In the genomic region with DNA sequence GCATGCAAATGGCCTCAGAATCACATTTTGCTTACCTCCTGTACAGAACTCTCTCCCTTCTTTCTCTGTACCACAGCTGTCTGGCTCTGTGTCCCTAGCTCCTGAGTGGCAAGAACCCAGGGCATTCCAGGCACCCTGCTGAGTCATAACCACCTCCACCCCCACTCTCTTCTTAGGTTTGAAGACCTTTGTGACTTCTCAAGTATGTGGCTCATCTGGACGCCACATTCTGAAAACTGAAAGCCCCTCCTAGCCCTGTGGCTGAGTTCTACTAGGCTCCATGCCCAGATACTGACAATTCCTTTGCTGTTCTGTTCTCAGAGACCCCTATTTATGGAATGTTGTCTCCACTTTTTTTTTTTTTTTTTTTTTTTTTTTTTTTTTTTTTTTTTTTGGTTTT, we compare ENCODE assay signal across 13 mouse cellular contexts.
DNase-seq lines count a peak whose midpoint lies in the region; ATAC-seq and TF ChIP-seq lines count a peak whose summit lies in the region.
"Had no signal": no experiment of that assay in that cellular context is flagged by ENCODE, and none has a peak within 500 bp of the region (broad histone marks: within the 10 kb centered on the region; RNA-seq: fewer than 3 reads in every experiment).

No protein-coding gene starts in this region.

- no peak for ATAC-seq in kidney, postnatal 0 days (replicated peaks; ENCODE audit: low FRiP score, low read depth)
- no peak for ATAC-seq in hindbrain, embryonic 14.5 days (ENCODE audit: low FRiP score)

- no peaks in the 10 kb centered on the region for H3K27me3 ChIP-seq in kidney, postnatal 0 days (ENCODE audit: insufficient read depth, low read length)
- no peaks in the 10 kb centered on the region for H3K27me3 ChIP-seq in hindbrain, embryonic 14.5 days (ENCODE audit: control insufficient read depth, insufficient read depth, low read length)
- H3K27me3 ChIP-seq: heart, embryonic 15.5 days; liver, embryonic 15.5 days had no signal

- TF ChIP-seq CTCF in kidney, postnatal 0 days (IDR thresholded peaks at IDR 0.05; ENCODE audit: low read depth), result no peak
- TF ChIP-seq CTCF in bone marrow macrophage, adult 2 months (IDR thresholded peaks at IDR 0.05; ENCODE audit: low read depth, low read length), result no peak

- H3K4me3 ChIP-seq in kidney, postnatal 0 days (replicated peaks; ENCODE audit: low read depth, low read length), result no peak overlapping the region
- H3K4me3 ChIP-seq in ES-E14 (ENCODE audit: insufficient read depth in 1 of 2, low read depth in 1 of 2, low read length in 2 of 2, poor library complexity in 1 of 2, severe bottlenecking in 1 of 2), result no peak overlapping the region
- H3K4me3 ChIP-seq in bone marrow macrophage, adult 2 months (ENCODE audit: insufficient read depth, low read length), result no peak overlapping the region
- H3K4me3 ChIP-seq in hindbrain, embryonic 14.5 days (replicated peaks; ENCODE audit: low read length), result no peak overlapping the region
- H3K4me3 ChIP-seq: heart, embryonic 15.5 days; liver, embryonic 15.5 days had no signal

- no peak overlapping the region for H3K4me2 ChIP-seq in kidney, postnatal 0 days (ENCODE audit: low read length)
- H3K4me2 ChIP-seq in hindbrain, embryonic 14.5 days (replicated peaks), result no peak overlapping the region
- H3K4me2 ChIP-seq: heart, embryonic 15.5 days; liver, embryonic 15.5 days had no signal

- 91% methylated on average over 1 of the region's 1 CpGs for WGBS in kidney, postnatal 0 days
- WGBS in hindbrain, embryonic 14.5 days, result 43% methylated on average over 1 of the region's 1 CpGs

- in situ Hi-C loops in ES-E14 (cut with MboI; ENCODE audit: low sequenced_read_pairs in 2 of 2, unreplicated experiment in 2 of 2), result no loop called here

- H3K9me3 ChIP-seq in kidney, postnatal 0 days (replicated peaks; ENCODE audit: low read length), result no peaks in the 10 kb centered on the region
- H3K9me3 ChIP-seq in ES-E14 (ENCODE audit: control insufficient read depth, insufficient read depth, low read depth, low read length), result no peaks in the 10 kb centered on the region
- no peaks in the 10 kb centered on the region for H3K9me3 ChIP-seq in hindbrain, embryonic 14.5 days (ENCODE audit: control insufficient read depth, low read length)
- H3K9me3 ChIP-seq: heart, embryonic 15.5 days; liver, embryonic 15.5 days had no signal

- no peaks in the 10 kb centered on the region for H3K36me3 ChIP-seq in kidney, postnatal 0 days (ENCODE audit: insufficient read depth, low read length)
- no peaks in the 10 kb centered on the region for H3K36me3 ChIP-seq in ES-E14 (ENCODE audit: control insufficient read depth, insufficient read depth, low read length, poor library complexity, severe bottlenecking)
- no peaks in the 10 kb centered on the region for H3K36me3 ChIP-seq in hindbrain, embryonic 14.5 days (replicated peaks; ENCODE audit: control insufficient read depth, insufficient read depth)
- H3K36me3 ChIP-seq: heart, embryonic 15.5 days; liver, embryonic 15.5 days had no signal

- TF ChIP-seq POLR2A in bone marrow macrophage, adult 2 months (IDR thresholded peaks at IDR 0.05; ENCODE audit: borderline replicate concordance, low read depth, low read length), result no peak

- no peaks in the 10 kb centered on the region for H3K4me1 ChIP-seq in kidney, postnatal 0 days (replicated peaks; ENCODE audit: insufficient read depth, low read length)
- peaks cover 0 to 5% of the 10 kb centered on the region in 2 experiments; a peak in 2 of 4 replicates for H3K4me1 ChIP-seq in ES-E14 (ENCODE audit: control insufficient read depth in 2 of 2, insufficient read depth in 2 of 2, low read length in 2 of 2, poor library complexity in 1 of 2)
- H3K4me1 ChIP-seq in bone marrow macrophage, adult 2 months (ENCODE audit: control insufficient read depth, insufficient read depth, low read length), result peaks cover 17% of the 10 kb centered on the region
- H3K4me1 ChIP-seq in hindbrain, embryonic 14.5 days (replicated peaks; ENCODE audit: control insufficient read depth, insufficient read depth, low read length), result no peaks in the 10 kb centered on the region; the same call in 1 of the 2 replicates
- H3K4me1 ChIP-seq: heart, embryonic 15.5 days; liver, embryonic 15.5 days had no signal

- no peak overlapping the region for H3K9ac ChIP-seq in kidney, postnatal 0 days (ENCODE audit: low read depth, low read length)
- H3K9ac ChIP-seq in ES-E14 (ENCODE audit: insufficient read depth, low read depth, low read length, poor library complexity, severe bottlenecking), result no peak overlapping the region
- H3K9ac ChIP-seq in hindbrain, embryonic 14.5 days, result no peak overlapping the region
- H3K9ac ChIP-seq: heart, embryonic 15.5 days; liver, embryonic 15.5 days had no signal

- no peak overlapping the region for H3K27ac ChIP-seq in kidney, postnatal 0 days
- no peak overlapping the region for H3K27ac ChIP-seq in ES-E14 (ENCODE audit: insufficient read depth, low read depth, low read length, poor library complexity, severe bottlenecking)
- 0 out of 2 replicates have a peak overlapping the region, but pooled peaks have one; percentile 1 for H3K27ac ChIP-seq in bone marrow macrophage, adult 2 months (ENCODE audit: insufficient read depth, low read depth, low read length)
- H3K27ac ChIP-seq in hindbrain, embryonic 14.5 days, result no peak overlapping the region
- H3K27ac ChIP-seq: heart, embryonic 15.5 days; liver, embryonic 15.5 days had no signal

- DNase-seq in kidney, postnatal 0 days (ENCODE audit: low spot score), result peak; percentile 12
- no peak for DNase-seq in kidney, adult 18-20 months
- no peak for DNase-seq in ES-E14 (ENCODE audit: low read depth, low spot score)
- DNase-seq in induced T-regulatory cell, adult 2 months (ENCODE audit: low read depth), result peak; percentile 12
- DNase-seq in T-cell, adult 2 months (ENCODE audit: low spot score), result no peak
- no peak for DNase-seq in urinary bladder, postnatal 4 days (ENCODE audit: low spot score in 2 of 2)
- no peak for DNase-seq in hindbrain, embryonic 14.5 days (ENCODE audit: low spot score)
- DNase-seq: cerebellum, adult 11 months; kidney, adult 11 months; retina, postnatal 1 day had no signal

TF ChIP-seq in ES-E14, 5 proteins besides CTCF, POLR2A, EP300 and RAD21:
- TF ChIP-seq CHD2 (IDR thresholded peaks at IDR 0.05; ENCODE audit: low read depth, low read length), result no peak
- peak; percentile 91 for TF ChIP-seq ZNF384 (IDR thresholded peaks at IDR 0.05; ENCODE audit: low read depth, low read length)
- TF ChIP-seq MAFK (IDR thresholded peaks at IDR 0.05; ENCODE audit: insufficient read depth, low read depth, low read length), result no peak
- TF ChIP-seq HCFC1 (IDR thresholded peaks at IDR 0.05; ENCODE audit: borderline replicate concordance, insufficient read depth, low read length), result no peak
- TF ChIP-seq ZC3H11A (IDR thresholded peaks at IDR 0.05; ENCODE audit: borderline replicate concordance, low read depth, low read length), result no peak

Comparison
In these comparisons a context has a peak if more than half of its experiments do, and no peak if none do; other contexts are left out.
1. DNase-seq: peak in kidney, postnatal 0 days (single experiment) and induced T-regulatory cell, adult 2 months (single experiment); none in kidney, adult 18-20 months (single experiment), ES-E14 (single experiment), T-cell, adult 2 months (single experiment), urinary bladder, postnatal 4 days (0 of 2) and hindbrain, embryonic 14.5 days (single experiment).